Mouse (Mus musculus) right cerebral cortex, postnatal 36 days (tissue): ENCODE results near the gene Cadm1.

Experiments
- DNase-seq, 2 experiments: peaks; one replicate each; pipeline ENCODE4 v3.0.0; 2022; ENCODE audit warnings: low spot score in 2 of 2, mixed read lengths in 1 of 2

Cadm1 gene

GRCm38 (mm10) chr9:47866001-47866400, 336.0 kb downstream of the Cadm1 start:
- DNase-seq = no peak

DNA sequence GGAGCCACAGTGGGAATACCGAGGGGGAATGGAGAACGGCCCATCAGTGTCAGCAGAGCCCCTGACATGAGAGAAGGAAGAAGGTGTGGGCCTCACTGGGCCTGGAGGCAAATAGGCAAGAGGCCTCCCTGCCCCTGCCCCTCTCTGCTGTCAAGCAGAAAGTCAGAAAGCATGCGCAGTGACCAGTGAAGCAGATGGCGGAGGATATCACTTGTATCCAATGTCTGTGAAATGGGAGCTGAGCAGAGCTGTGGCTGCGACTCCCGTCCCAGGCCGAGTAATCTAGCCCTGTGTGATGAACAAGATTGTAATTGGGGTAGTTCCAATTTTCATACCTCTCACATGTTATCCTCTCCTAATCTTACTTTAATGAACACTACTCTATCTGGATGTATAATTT, 337.5 kb downstream of the Cadm1 start:
- DNase-seq = no peak

DNA sequence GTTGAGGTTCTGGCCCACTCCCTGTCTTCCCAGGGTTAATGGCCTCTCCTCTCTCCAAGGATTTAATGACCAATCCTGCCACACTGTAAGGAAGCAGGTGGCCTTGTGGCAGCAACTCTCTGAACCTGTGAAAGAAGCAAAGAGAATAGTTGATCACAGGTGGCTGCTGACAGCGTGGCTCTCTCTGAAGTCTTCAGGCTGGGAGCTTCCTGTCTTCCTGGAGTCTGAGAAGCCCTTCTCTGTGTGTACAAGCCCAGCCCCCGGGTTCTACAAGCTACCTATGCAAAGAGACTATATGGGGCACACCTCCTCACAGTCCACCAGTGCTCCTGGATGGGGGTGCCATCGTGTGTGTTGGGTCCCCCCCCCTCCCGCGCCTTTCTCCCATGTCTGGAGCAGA, 339.7 kb downstream of the Cadm1 start:
- DNase-seq = no peak

- DNase-seq = no peak
Measured at GRCm38 (mm10) chr9:47876557-47877206, 346.7 kb downstream of the Cadm1 start.

DNA sequence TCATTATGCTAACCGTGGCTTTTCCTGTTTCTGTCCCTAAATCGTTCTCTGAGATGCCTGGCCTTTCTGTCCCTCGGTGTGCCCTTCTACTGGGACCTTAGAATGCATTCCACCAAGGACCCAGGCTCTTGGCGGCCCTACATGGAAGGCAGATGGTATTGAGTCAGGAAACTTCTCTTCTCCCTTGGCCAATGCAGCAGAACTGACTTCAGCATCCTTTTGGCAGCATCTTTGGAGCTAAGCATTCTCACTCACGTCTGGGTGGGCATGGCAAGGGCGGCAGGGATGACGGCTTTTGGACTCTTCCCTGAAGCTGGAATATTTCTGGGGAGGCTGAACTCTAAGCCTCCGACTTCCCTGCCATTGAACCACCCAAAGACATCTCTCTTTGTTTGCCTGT, 350.2 kb downstream of the Cadm1 start:
- DNase-seq = no peak

- no peak for DNase-seq
Measured at GRCm38 (mm10) chr9:47882372-47882771, 352.4 kb downstream of the Cadm1 start.

DNA sequence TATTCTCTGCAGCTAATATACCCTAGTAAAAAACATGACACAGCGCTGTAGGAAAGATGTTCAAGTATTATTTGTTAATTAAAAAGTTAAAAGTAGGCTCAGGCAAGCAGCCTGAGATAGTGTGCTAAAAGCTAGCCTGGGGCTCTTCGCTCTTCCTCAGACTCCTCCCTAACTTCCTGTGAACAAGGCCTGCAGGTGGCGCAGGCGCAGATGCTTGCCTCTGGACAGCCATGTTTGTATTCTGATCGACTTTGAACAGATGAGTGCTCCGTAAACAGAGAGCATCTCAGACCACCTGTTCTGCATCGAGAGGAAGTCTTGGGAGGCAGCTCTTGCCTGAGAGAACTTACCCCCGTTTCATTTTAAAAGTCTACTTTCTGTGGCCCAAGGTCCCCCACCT, 361.7 kb downstream of the Cadm1 start:
- DNase-seq = no peak

GRCm38 (mm10) chr9:47892995-47893394, 363.0 kb downstream of the Cadm1 start:
- DNase-seq = no peak

GRCm38 (mm10) chr9:47894096-47894495, 364.1 kb downstream of the Cadm1 start:
- DNase-seq = no peak

DNA sequence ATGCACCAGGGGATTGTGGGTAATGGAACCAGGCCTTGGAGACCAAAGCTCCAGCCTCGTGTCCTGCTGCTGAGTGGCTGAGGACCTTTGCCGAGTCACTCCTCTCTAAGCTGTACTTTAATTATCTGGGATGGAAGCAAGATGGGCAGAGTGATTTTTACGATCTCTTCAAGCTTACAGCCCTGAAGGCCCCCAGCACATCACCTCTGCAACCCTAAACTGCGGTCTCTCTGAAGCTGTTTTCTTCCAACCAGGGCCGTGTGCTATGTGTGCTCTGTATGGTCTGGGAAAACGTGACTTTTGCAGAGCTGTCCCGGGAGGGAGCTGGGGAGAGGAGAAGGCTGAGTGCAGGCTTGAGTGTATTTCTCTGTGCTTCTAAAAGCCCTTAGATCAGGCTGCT, 364.7 kb downstream of the Cadm1 start:
- DNase-seq = no peak

DNA sequence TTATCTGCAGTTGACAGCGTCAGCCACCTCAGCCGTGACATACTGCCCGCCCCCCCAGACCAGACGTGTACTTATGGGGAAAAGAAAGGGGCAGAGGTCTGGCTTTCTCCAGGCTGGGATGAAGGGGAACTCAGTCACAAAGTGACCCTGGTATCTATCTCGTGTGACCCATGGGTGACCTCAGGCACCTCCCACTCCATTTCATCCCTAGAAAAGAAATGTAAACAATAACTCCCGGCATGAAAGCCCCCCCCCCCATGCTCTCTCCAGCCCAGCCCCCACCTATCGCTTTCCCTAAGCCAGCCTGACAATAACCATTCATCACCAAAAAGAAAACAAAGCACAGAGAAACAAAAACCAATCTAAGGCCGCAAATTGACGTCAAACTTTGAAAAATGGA, 365.1 kb downstream of the Cadm1 start:
- DNase-seq = no peak

GRCm38 (mm10) chr9:47900734-47901133, 370.8 kb downstream of the Cadm1 start:
- no peak for DNase-seq

DNA sequence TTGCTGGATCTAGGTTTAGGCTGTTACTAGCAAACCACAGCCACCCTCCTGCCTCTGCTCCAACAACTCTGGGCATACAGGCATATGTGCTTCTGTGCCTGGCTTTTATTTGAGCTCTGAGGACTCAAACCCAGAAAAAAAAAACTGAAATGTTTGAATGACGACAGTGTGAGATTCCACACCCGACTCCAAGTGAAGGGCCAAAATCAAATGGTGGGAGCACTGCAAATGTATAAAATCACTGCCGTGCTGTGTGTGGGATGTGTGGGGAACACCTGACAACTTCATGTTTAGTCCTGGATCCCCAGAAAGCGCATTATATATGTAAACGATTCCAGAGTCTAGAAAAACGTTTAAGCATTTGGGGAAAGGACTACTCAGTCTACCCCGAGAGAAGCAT, 373.7 kb downstream of the Cadm1 start:
- DNase-seq = no peak

DNA sequence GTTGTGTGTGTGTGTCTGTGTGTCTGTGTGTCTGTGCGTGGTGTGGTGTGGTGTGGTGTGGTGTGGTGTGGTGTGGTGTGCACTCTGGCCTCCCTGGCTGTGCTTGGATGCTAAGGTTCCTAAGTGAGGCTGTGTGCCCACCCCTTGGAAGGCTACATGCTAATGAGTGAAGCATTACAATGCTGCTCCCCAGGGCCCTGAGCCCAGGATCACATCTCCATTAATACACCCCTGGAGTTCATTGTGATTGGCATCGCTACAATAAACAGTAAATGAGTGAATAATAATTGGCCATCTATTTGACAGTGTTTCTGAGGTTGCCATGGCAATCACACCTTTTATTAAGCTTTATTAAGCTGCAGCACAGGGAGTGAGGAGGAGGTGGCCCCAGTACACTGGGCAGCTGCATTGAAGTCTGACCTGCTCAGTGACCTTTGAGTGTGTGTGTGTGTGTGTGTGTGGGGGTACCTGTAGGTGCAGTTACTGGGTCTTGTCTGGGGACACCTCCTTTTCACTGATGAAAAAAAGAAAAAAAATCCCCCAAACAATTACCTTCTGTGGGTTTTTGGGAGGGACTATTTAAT, 374.5 kb downstream of the Cadm1 start:
- DNase-seq = no peak

GRCm38 (mm10) chr9:47906521-47906920, 376.5 kb downstream of the Cadm1 start:
- DNase-seq = no peak
